Mouse (Mus musculus) forebrain, embryonic 12.5 days (tissue): ENCODE results near the gene Krtap3-1. TPM values are rescaled to one million over a fixed set of nuclear protein-coding genes. Genes with fewer than 3 reads are reported as not detected.

Experiments used
- ATAC-seq: fragments of 200-750 bp; cut with Nextera tagmentation; 2 replicates; pipeline ENCODE4 v1.8.0; 2017; ENCODE audit warnings: moderate TSS enrichment; ENCODE audit not compliant: low FRiP score
- H3K27ac ChIP-seq: fragments of 300-500 bp; sonication (generic); 2 replicates; pipeline ENCODE4 v1.5.1; 2016; ENCODE audit warnings: mild to moderate bottlenecking
- H3K27me3 ChIP-seq: fragments of 300-500 bp; sonication (generic); 2 replicates; pipeline ENCODE4 v1.6.1; 2016; ENCODE audit warnings: mild to moderate bottlenecking
- H3K36me3 ChIP-seq: fragments of 300-500 bp; sonication (generic); replicated peaks from 2 replicates; pipeline ENCODE4 v1.6.1; 2016; ENCODE audit warnings: mild to moderate bottlenecking
- H3K4me1 ChIP-seq: fragments of 300-500 bp; sonication (generic); 2 replicates; pipeline ENCODE4 v1.6.1; 2016
- H3K4me2 ChIP-seq: fragments of 300-500 bp; sonication (generic); 2 replicates; pipeline ENCODE4 v1.6.1; 2016; ENCODE audit warnings: mild to moderate bottlenecking, moderate library complexity
- H3K4me3 ChIP-seq: fragments of 300-500 bp; sonication (generic); replicated peaks from 2 replicates; pipeline ENCODE4 v1.5.1; 2016; ENCODE audit warnings: mild to moderate bottlenecking
- H3K9ac ChIP-seq: fragments of 300-500 bp; sonication (generic); 2 replicates; pipeline ENCODE4 v1.6.1; 2016; ENCODE audit warnings: mild to moderate bottlenecking
- H3K9me3 ChIP-seq: fragments of 300-500 bp; sonication (generic); 2 replicates; pipeline ENCODE4 v1.6.1; 2016
- WGBS: fragments of 180-500 bp; shearing (Covaris S2); methylation state at CpG from one replicate; pipeline ENCODE4 v1.1.7; 2016; 5-methylcytosine and 5-hydroxymethylcytosine counted together
- polyA plus RNA-seq: library from polyadenylated mRNA; unstranded; fragments of >200 nt; fragmentation: Nextera tagmentation; extraction: Ambion mirVana; gene quantifications from 2 replicates; pipeline ENCODE4 v1.2.1, GENCODE M21; 2016

The Krtap3-1 gene
- polyA plus RNA-seq, 1 experiment from 2014 or later: not detected

GRCm38 (mm10) chr11:99573164-99573563 is 6.7 kb upstream of the Krtap3-1 start:
- Histone ChIP-seq H3K36me3 (no peaks in the 10 kb centered on the region), H3K9ac (no peak overlapping the region), H3K4me1 (no peaks in the 10 kb centered on the region), H3K27ac (no peak overlapping the region), H3K9me3 (no peaks in the 10 kb centered on the region), H3K4me3 (no peak overlapping the region), H3K27me3 (no peaks in the 10 kb centered on the region), H3K4me2 (no peak overlapping the region)
- WGBS: 19% methylated on average over 4 of the region's 4 CpGs
- no peak for ATAC-seq

GRCm38 (mm10) chr11:99562580-99562979 is 3.9 kb downstream of the Krtap3-1 start:
- Histone ChIP-seq H3K4me3 (no peak overlapping the region), H3K4me1 (no peaks in the 10 kb centered on the region), H3K9ac (no peak overlapping the region), H3K4me2 (no peak overlapping the region), H3K36me3 (no peaks in the 10 kb centered on the region), H3K9me3 (no peaks in the 10 kb centered on the region), H3K27me3 (no peaks in the 10 kb centered on the region), H3K27ac (no peak overlapping the region)
- WGBS: 82% methylated on average over 6 of the region's 6 CpGs
- ATAC-seq: no peak

- no peaks in the 10 kb centered on the region for H3K27me3 ChIP-seq
- no peak within 1 kb of the TSS for H3K9ac ChIP-seq
- H3K36me3 ChIP-seq: no peaks in the 10 kb centered on the region
- H3K9me3 ChIP-seq: no peaks in the 10 kb centered on the region
- H3K4me3 ChIP-seq: no peak within 1 kb of the TSS
- no peak for ATAC-seq
- no peak within 1 kb of the TSS for H3K4me2 ChIP-seq
- WGBS: 92% methylated on average over 9 of the region's 9 CpGs
- H3K4me1 ChIP-seq: no peaks in the 10 kb centered on the region
- no peak within 1 kb of the TSS for H3K27ac ChIP-seq
These were observed 7.1 kb downstream of the Krtap3-1 start, which contains the start of gene Gm11939 for GRCm38 (mm10) chr11:99559366-99559765. TSS of gene Gm11939 (minus strand) at chr11:99559466.

- 96% methylated on average over 3 of the region's 3 CpGs for WGBS
- H3K4me2 ChIP-seq: no peak overlapping the region
- H3K9ac ChIP-seq: no peak overlapping the region
- no peak for ATAC-seq
- H3K9me3 ChIP-seq: no peaks in the 10 kb centered on the region
- H3K27me3 ChIP-seq: no peaks in the 10 kb centered on the region
- no peaks in the 10 kb centered on the region for H3K4me1 ChIP-seq
- H3K36me3 ChIP-seq: no peaks in the 10 kb centered on the region
- H3K4me3 ChIP-seq: no peak overlapping the region
- no peak overlapping the region for H3K27ac ChIP-seq
These were observed 8.3 kb downstream of the Krtap3-1 start for GRCm38 (mm10) chr11:99557976-99558745.

GRCm38 (mm10) chr11:99556753-99557152 is 9.7 kb downstream of the Krtap3-1 start, which contains the start of gene Krtap3-2:
TSS of gene Krtap3-2 (minus strand) at chr11:99556853.
- Histone ChIP-seq H3K4me3 (no peak within 1 kb of the TSS), H3K4me2 (no peak within 1 kb of the TSS), H3K9ac (no peak within 1 kb of the TSS), H3K27me3 (peaks cover 3% of the 10 kb centered on the region; the same call in 1 of the 2 replicates), H3K4me1 (no peaks in the 10 kb centered on the region), H3K9me3 (no peaks in the 10 kb centered on the region), H3K27ac (no peak within 1 kb of the TSS), H3K36me3 (no peaks in the 10 kb centered on the region)
- no peak for ATAC-seq
- WGBS: 100% methylated on average over 2 of the region's 2 CpGs

GRCm38 (mm10) chr11:99556195-99556594 is 10.2 kb downstream of the Krtap3-1 start:
- Histone ChIP-seq H3K9me3 (no peaks in the 10 kb centered on the region), H3K4me2 (no peak overlapping the region), H3K9ac (no peak overlapping the region), H3K27ac (no peak overlapping the region), H3K4me3 (no peak overlapping the region), H3K27me3 (peaks cover 3% of the 10 kb centered on the region; the same call in 1 of the 2 replicates), H3K36me3 (no peaks in the 10 kb centered on the region), H3K4me1 (no peaks in the 10 kb centered on the region)
- no peak for ATAC-seq
- 91% methylated on average over 2 of the region's 2 CpGs for WGBS

- Histone ChIP-seq H3K9ac (no peak within 1 kb of the TSS), H3K27me3 (peaks cover 11% of the 10 kb centered on the region; the same call in 1 of the 2 replicates), H3K4me1 (no peaks in the 10 kb centered on the region), H3K4me2 (no peak within 1 kb of the TSS), H3K27ac (no peak within 1 kb of the TSS), H3K36me3 (no peaks in the 10 kb centered on the region), H3K9me3 (no peaks in the 10 kb centered on the region), H3K4me3 (no peak within 1 kb of the TSS)
- 64% methylated on average over 4 of the region's 4 CpGs for WGBS
- no peak for ATAC-seq
These were observed 15.7 kb downstream of the Krtap3-1 start, which contains the start of gene Krtap3-3 for GRCm38 (mm10) chr11:99550765-99551164. TSS of gene Krtap3-3 (minus strand) at chr11:99550865.

GRCm38 (mm10) chr11:99547892-99548291 is 18.5 kb downstream of the Krtap3-1 start:
- Histone ChIP-seq H3K4me3 (no peak overlapping the region), H3K36me3 (no peaks in the 10 kb centered on the region), H3K4me2 (no peak overlapping the region), H3K9ac (no peak overlapping the region), H3K4me1 (no peaks in the 10 kb centered on the region), H3K9me3 (no peaks in the 10 kb centered on the region), H3K27ac (no peak overlapping the region), H3K27me3 (peaks cover 11% of the 10 kb centered on the region; the same call in 1 of the 2 replicates)
- ATAC-seq: no peak

- no peak overlapping the region for H3K4me2 ChIP-seq
- H3K9ac ChIP-seq: no peak overlapping the region
- H3K4me3 ChIP-seq: no peak overlapping the region
- no peak overlapping the region for H3K27ac ChIP-seq
- H3K4me1 ChIP-seq: no peaks in the 10 kb centered on the region
- 64% methylated on average over 9 of the region's 9 CpGs for WGBS
- ATAC-seq: no peak
- H3K36me3 ChIP-seq: no peaks in the 10 kb centered on the region
- H3K27me3 ChIP-seq: no peaks in the 10 kb centered on the region
- H3K9me3 ChIP-seq: no peaks in the 10 kb centered on the region
These were observed 26.7 kb downstream of the Krtap3-1 start for GRCm38 (mm10) chr11:99539721-99540120.

GRCm38 (mm10) chr11:99521288-99521860 is 45.1 kb downstream of the Krtap3-1 start, which contains the start of gene Krt39:
TSS of gene Krt39 (minus strand) at chr11:99521338.
- H3K4me1 ChIP-seq: no peaks in the 10 kb centered on the region
- no peak within 1 kb of the TSS for H3K4me3 ChIP-seq
- H3K27ac ChIP-seq: no peak within 1 kb of the TSS
- no peak within 1 kb of the TSS for H3K4me2 ChIP-seq
- H3K9ac ChIP-seq: no peak within 1 kb of the TSS
- H3K9me3 ChIP-seq: no peaks in the 10 kb centered on the region
- H3K36me3 ChIP-seq: no peaks in the 10 kb centered on the region
- WGBS: 91% methylated on average over 13 of the region's 13 CpGs
- ATAC-seq: no peak
- no peaks in the 10 kb centered on the region for H3K27me3 ChIP-seq
